Mouse (Mus musculus) limb, embryonic 14.5 days (tissue): Measurements from ENCODE around the gene Samm50. TPM values are rescaled to one million over a fixed set of nuclear protein-coding genes. Genes with fewer than 3 reads are reported as not detected.

Experiments
- ATAC-seq: fragments of 200-750 bp; cut with Nextera tagmentation; 2 replicates; pipeline ENCODE4 v1.8.0; 2017; ENCODE audit warnings: low read depth, moderate number of reproducible peaks, moderate TSS enrichment; ENCODE audit not compliant: low FRiP score
- DNase-seq: peaks from one replicate; pipeline ENCODE4 v3.0.0-alpha.2; 2015; ENCODE audit warnings: low spot score
- H3K27ac ChIP-seq: fragments of 300-500 bp; sonication (generic); replicated peaks from 2 replicates; pipeline ENCODE4 v1.5.1; 2014; ENCODE audit warnings: low read depth, mild to moderate bottlenecking, low read length, moderate library complexity, mixed read lengths
- H3K27me3 ChIP-seq: fragments of 300-500 bp; sonication (generic); 2 replicates; pipeline ENCODE4 v1.6.1; 2014; ENCODE audit warnings: low read length, mixed read lengths; ENCODE audit not compliant: control insufficient read depth, insufficient read depth
- H3K36me3 ChIP-seq: fragments of 300-500 bp; sonication (generic); 2 replicates; pipeline ENCODE4 v1.6.1; 2014; ENCODE audit warnings: mild to moderate bottlenecking, low read length, moderate library complexity, mixed read lengths; ENCODE audit not compliant: control insufficient read depth, insufficient read depth
- H3K4me1 ChIP-seq: fragments of 300-500 bp; sonication (generic); 2 replicates; pipeline ENCODE4 v1.6.1; 2014; ENCODE audit warnings: antibody characterized with exemption, low read length, mixed read lengths; ENCODE audit not compliant: control insufficient read depth, insufficient read depth
- H3K4me2 ChIP-seq: fragments of 300-500 bp; sonication (generic); replicated peaks from 2 replicates; pipeline ENCODE4 v1.6.1; 2014; ENCODE audit warnings: low read depth, mild to moderate bottlenecking, low read length, moderate library complexity; ENCODE audit not compliant: severe bottlenecking
- H3K4me3 ChIP-seq: fragments of 300-500 bp; sonication (generic); replicated peaks from 2 replicates; pipeline ENCODE4 v1.5.1; 2014; ENCODE audit warnings: low read length
- H3K9ac ChIP-seq: fragments of 300-500 bp; sonication (generic); 2 replicates; pipeline ENCODE4 v1.6.1; 2014; ENCODE audit warnings: mild to moderate bottlenecking, low read depth, low read length, moderate library complexity; ENCODE audit not compliant: severe bottlenecking
- H3K9me3 ChIP-seq: fragments of 300-500 bp; sonication (generic); 2 replicates; pipeline ENCODE4 v1.6.1; 2016; ENCODE audit warnings: low read length; ENCODE audit not compliant: control insufficient read depth
- POLR2A ChIP-seq: fragments of 200-500 bp; IDR thresholded peaks from 2 replicates; pipeline ENCODE4 v1.8.0; 2012; ENCODE audit warnings: inconsistent platforms, mild to moderate bottlenecking, moderate library complexity, borderline replicate concordance; ENCODE audit not compliant: insufficient read depth, insufficient read length; ENCODE audit errors: extremely low read depth
- whole genome bisulfite sequencing: fragments of 180-500 bp; shearing (Covaris S2); extraction: QIAGEN DNeasy Blood & Tissue Kit; methylation state at CpG from one replicate; pipeline ENCODE4 v1.1.7; 2014; 5-methylcytosine and 5-hydroxymethylcytosine counted together
- polyA plus RNA-seq, 2 experiments: library from polyadenylated mRNA; depleted of rRNA in 1 of 2; stranded (reverse) in 1 of 2; unstranded in 1 of 2; fragments of >200 nt; fragmentation: Nextera tagmentation in 1 of 2; extraction: Ambion mirVana in 1 of 2; gene quantifications; 2 replicates each; pipeline versions ENCODE4 v1.2.1 to v1.2.3; 2012 to 2014

Samm50 gene
- polyA plus RNA-seq, 2 experiments, result 29.1 to 71.2 TPM

- Histone ChIP-seq H3K36me3 (peaks cover 44% of the 10 kb centered on the region), H3K27me3 (no peaks in the 10 kb centered on the region), H3K27ac (no peak overlapping the region), H3K9ac (no peak overlapping the region), H3K9me3 (no peaks in the 10 kb centered on the region), H3K4me1 (peaks cover 16% of the 10 kb centered on the region), H3K4me2 (no peak overlapping the region), H3K4me3 (no peak overlapping the region)
- DNase-seq (no peak), ATAC-seq (no peak)
- TF ChIP-seq POLR2A, result no peak
- 74% methylated on average over 7 of the region's 7 CpGs for WGBS
Measured at GRCm38 (mm10) chr15:84214476-84214875, 22.4 kb downstream of the Samm50 start.

DNA sequence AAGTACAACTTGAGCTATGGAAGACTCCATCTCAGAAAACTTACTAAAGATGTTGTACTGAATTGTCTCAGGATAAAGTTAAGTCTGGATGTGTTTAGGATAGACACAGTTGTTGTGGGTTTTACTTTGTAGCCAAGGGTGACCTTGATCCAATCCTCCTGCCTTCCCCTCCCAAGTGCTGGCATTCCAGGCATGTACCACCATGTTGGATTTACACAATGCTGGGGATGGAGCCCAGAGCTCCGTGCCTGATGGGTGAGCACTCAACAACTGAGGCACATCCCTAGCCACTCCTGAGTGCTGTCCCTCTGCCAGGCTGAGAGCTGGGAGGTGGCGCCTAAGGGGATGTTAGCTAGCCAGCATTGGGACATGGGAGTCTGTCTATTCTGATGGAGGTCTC, 23.2 kb downstream of the Samm50 start:
- TF ChIP-seq POLR2A, result no peak
- Histone ChIP-seq H3K4me3 (no peak overlapping the region), H3K4me1 (peaks cover 16% of the 10 kb centered on the region), H3K27ac (no peak overlapping the region), H3K9me3 (no peaks in the 10 kb centered on the region), H3K27me3 (no peaks in the 10 kb centered on the region), H3K36me3 (peaks cover 37% of the 10 kb centered on the region), H3K9ac (no peak overlapping the region), H3K4me2 (no peak overlapping the region)
- DNase-seq, result no peak
- 83% methylated on average over 2 of the region's 2 CpGs for WGBS
- ATAC-seq, result no peak

GRCm38 (mm10) chr15:84216026-84216425, 24.0 kb downstream of the Samm50 start:
- no peaks in the 10 kb centered on the region for H3K9me3 ChIP-seq
- H3K27ac ChIP-seq, result no peak overlapping the region
- no peak for ATAC-seq
- no peak overlapping the region for H3K9ac ChIP-seq
- no peaks in the 10 kb centered on the region for H3K27me3 ChIP-seq
- peaks cover 16% of the 10 kb centered on the region for H3K4me1 ChIP-seq
- no peak overlapping the region for H3K4me2 ChIP-seq
- no peak overlapping the region for H3K4me3 ChIP-seq
- DNase-seq, result no peak
- no peak for TF ChIP-seq POLR2A
- peaks cover 30% of the 10 kb centered on the region for H3K36me3 ChIP-seq

- no peak overlapping the region for H3K9ac ChIP-seq
- no peak for ATAC-seq
- no peak overlapping the region for H3K27ac ChIP-seq
- no peak for DNase-seq
- no peak overlapping the region for H3K4me3 ChIP-seq
- no peak for TF ChIP-seq POLR2A
- 19% methylated on average over 7 of the region's 7 CpGs for WGBS
- H3K9me3 ChIP-seq, result no peaks in the 10 kb centered on the region
- no peaks in the 10 kb centered on the region for H3K27me3 ChIP-seq
- peaks cover 25% of the 10 kb centered on the region for H3K36me3 ChIP-seq
- peaks cover 16% of the 10 kb centered on the region for H3K4me1 ChIP-seq
- no peak overlapping the region for H3K4me2 ChIP-seq
Measured at GRCm38 (mm10) chr15:84216461-84217084, 24.5 kb downstream of the Samm50 start.

DNA sequence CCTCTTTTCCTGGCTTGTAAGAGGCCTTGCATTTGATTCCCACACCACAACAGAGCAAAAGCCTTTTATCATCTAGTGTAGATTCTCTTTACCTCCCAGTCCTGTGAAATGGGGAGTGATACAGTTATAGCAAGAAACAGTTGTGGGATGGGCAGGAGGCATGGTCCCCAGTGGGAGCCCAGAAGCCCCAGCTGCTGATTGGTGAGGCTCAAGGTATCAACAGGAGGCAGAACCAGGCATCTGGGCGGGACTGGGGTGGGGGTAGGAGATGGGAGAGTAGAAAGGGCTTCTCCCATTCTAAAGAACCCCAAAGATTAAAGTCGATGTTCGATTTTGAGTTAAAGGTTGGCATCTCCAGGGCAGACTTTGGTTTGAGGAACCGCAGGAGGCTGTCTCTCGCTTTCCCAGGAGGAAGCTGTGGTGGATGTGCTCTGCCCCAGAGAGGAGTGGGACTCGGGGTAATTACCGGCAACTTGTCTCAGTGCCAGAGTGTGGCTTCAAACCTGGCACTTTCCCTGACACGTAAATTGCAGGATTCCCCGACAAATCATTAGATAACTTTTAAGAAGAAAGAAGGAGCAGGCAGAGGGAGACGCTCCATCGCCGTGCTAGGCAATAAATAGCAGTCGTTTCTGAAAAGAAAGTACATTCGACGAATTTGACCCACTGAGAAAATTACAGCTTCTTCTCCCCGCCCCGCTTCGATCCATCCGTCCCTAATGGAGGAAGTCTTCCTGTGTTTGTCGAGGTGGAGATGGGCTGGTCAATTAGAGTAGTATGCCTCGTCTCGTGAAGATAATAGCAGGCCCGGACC, 26.1 kb downstream of the Samm50 start:
- no peak overlapping the region for H3K4me3 ChIP-seq
- DNase-seq (no peak), ATAC-seq (no peak)
- no peak overlapping the region for H3K4me2 ChIP-seq
- WGBS, result 17% methylated on average over 23 of the region's 23 CpGs
- H3K27me3 ChIP-seq, result no peaks in the 10 kb centered on the region
- TF ChIP-seq POLR2A, result no peak
- no peaks in the 10 kb centered on the region for H3K9me3 ChIP-seq
- no peak overlapping the region for H3K9ac ChIP-seq
- peaks cover 14% of the 10 kb centered on the region for H3K4me1 ChIP-seq
- peaks cover 18% of the 10 kb centered on the region for H3K36me3 ChIP-seq
- no peak overlapping the region; the same call in 1 of the 2 replicates for H3K27ac ChIP-seq
